Mouse (Mus musculus): ENCODE data around the gene Hs6st3. TPM values are rescaled to one million over a fixed set of nuclear protein-coding genes. Genes with fewer than 3 reads are reported as not detected.

The Hs6st3 gene
- total and polyA plus RNA-seq, 2 experiments from 2014 or later, result not detected

- H3K4me2 ChIP-seq (ENCODE audit: low read depth, low read length), result no peak overlapping the region
- H3K27me3 ChIP-seq (ENCODE audit: control insufficient read depth, insufficient read depth, low read length), result no peaks in the 10 kb centered on the region
- H3K36me3 ChIP-seq (replicated peaks; ENCODE audit: control insufficient read depth, insufficient read depth, low read length), result no peaks in the 10 kb centered on the region
- 60% methylated on average over 11 of the region's 11 CpGs for WGBS
- H3K9me3 ChIP-seq (replicated peaks; ENCODE audit: control insufficient read depth, low read length), result no peaks in the 10 kb centered on the region
- TF ChIP-seq CTCF (IDR thresholded peaks at IDR 0.05; ENCODE audit: low read depth), result no peak
- no peak for TF ChIP-seq EP300 (IDR thresholded peaks at IDR 0.05; ENCODE audit: low read depth)
- ATAC-seq (ENCODE audit: insufficient read depth, low read depth) (no peak), DNase-seq (ENCODE audit: low spot score) (no peak)
- no peak overlapping the region for H3K9ac ChIP-seq (replicated peaks; ENCODE audit: low read depth, low read length)
- H3K4me1 ChIP-seq (ENCODE audit: control insufficient read depth, insufficient read depth), result no peaks in the 10 kb centered on the region
- no peak overlapping the region for H3K27ac ChIP-seq (ENCODE audit: low read depth)
- H3K4me3 ChIP-seq (ENCODE audit: low read depth, low read length), result no peak overlapping the region
Observed at GRCm38 (mm10) chr14:119409334-119410050, 271.4 kb downstream of the Hs6st3 start.

- WGBS, result 78% methylated on average over 5 of the region's 5 CpGs
- H3K9me3 ChIP-seq (replicated peaks; ENCODE audit: control insufficient read depth, low read length), result no peaks in the 10 kb centered on the region
- no peaks in the 10 kb centered on the region for H3K4me1 ChIP-seq (ENCODE audit: control insufficient read depth, insufficient read depth)
- no peaks in the 10 kb centered on the region for H3K36me3 ChIP-seq (replicated peaks; ENCODE audit: control insufficient read depth, insufficient read depth, low read length)
- no peak overlapping the region for H3K4me3 ChIP-seq (ENCODE audit: low read depth, low read length)
- ATAC-seq (ENCODE audit: insufficient read depth, low read depth), result no peak
- TF ChIP-seq EP300 (IDR thresholded peaks at IDR 0.05; ENCODE audit: low read depth) (no peak), CTCF (IDR thresholded peaks at IDR 0.05; ENCODE audit: low read depth) (no peak)
- H3K27me3 ChIP-seq (ENCODE audit: control insufficient read depth, insufficient read depth, low read length), result no peaks in the 10 kb centered on the region
- H3K4me2 ChIP-seq (ENCODE audit: low read depth, low read length), result no peak overlapping the region
- no peak for DNase-seq (ENCODE audit: low spot score)
- H3K9ac ChIP-seq (replicated peaks; ENCODE audit: low read depth, low read length), result no peak overlapping the region
- H3K27ac ChIP-seq (ENCODE audit: low read depth), result no peak overlapping the region
Observed at GRCm38 (mm10) chr14:119422894-119423293, 284.8 kb downstream of the Hs6st3 start.

- Histone ChIP-seq H3K9ac (replicated peaks; ENCODE audit: low read depth, low read length) (no peak overlapping the region), H3K4me2 (ENCODE audit: low read depth, low read length) (no peak overlapping the region), H3K27me3 (ENCODE audit: control insufficient read depth, insufficient read depth, low read length) (no peaks in the 10 kb centered on the region), H3K27ac (ENCODE audit: low read depth) (no peak overlapping the region), H3K4me3 (ENCODE audit: low read depth, low read length) (no peak overlapping the region), H3K36me3 (replicated peaks; ENCODE audit: control insufficient read depth, insufficient read depth, low read length) (no peaks in the 10 kb centered on the region), H3K4me1 (ENCODE audit: control insufficient read depth, insufficient read depth) (no peaks in the 10 kb centered on the region), H3K9me3 (replicated peaks; ENCODE audit: control insufficient read depth, low read length) (no peaks in the 10 kb centered on the region)
- ATAC-seq (ENCODE audit: insufficient read depth, low read depth), result no peak
- TF ChIP-seq CTCF (IDR thresholded peaks at IDR 0.05; ENCODE audit: low read depth) (no peak), EP300 (IDR thresholded peaks at IDR 0.05; ENCODE audit: low read depth) (no peak)
- no peak for DNase-seq (ENCODE audit: low spot score)
- 22% methylated on average over 4 of the region's 4 CpGs for whole genome bisulfite sequencing
Observed at GRCm38 (mm10) chr14:119450471-119450870, 312.3 kb downstream of the Hs6st3 start.

- Histone ChIP-seq H3K9me3 (replicated peaks; ENCODE audit: control insufficient read depth, low read length) (no peaks in the 10 kb centered on the region), H3K4me3 (ENCODE audit: low read depth, low read length) (no peak overlapping the region), H3K27me3 (ENCODE audit: control insufficient read depth, insufficient read depth, low read length) (no peaks in the 10 kb centered on the region), H3K4me2 (ENCODE audit: low read depth, low read length) (no peak overlapping the region), H3K4me1 (ENCODE audit: control insufficient read depth, insufficient read depth) (no peaks in the 10 kb centered on the region), H3K36me3 (replicated peaks; ENCODE audit: control insufficient read depth, insufficient read depth, low read length) (no peaks in the 10 kb centered on the region), H3K27ac (ENCODE audit: low read depth) (no peak overlapping the region), H3K9ac (replicated peaks; ENCODE audit: low read depth, low read length) (no peak overlapping the region)
- no peak for ATAC-seq (ENCODE audit: insufficient read depth, low read depth)
- DNase-seq (ENCODE audit: low spot score), result no peak
- TF ChIP-seq EP300 (IDR thresholded peaks at IDR 0.05; ENCODE audit: low read depth) (no peak), CTCF (IDR thresholded peaks at IDR 0.05; ENCODE audit: low read depth) (no peak)
Observed at GRCm38 (mm10) chr14:119451594-119451993, 313.5 kb downstream of the Hs6st3 start.

- no peak overlapping the region for H3K4me2 ChIP-seq (ENCODE audit: low read depth, low read length)
Observed at GRCm38 (mm10) chr14:119452382-119452781, 314.2 kb downstream of the Hs6st3 start.

GRCm38 (mm10) chr14:119452797-119453196 lies 314.7 kb downstream of the Hs6st3 start:
- WGBS, result 75% methylated on average over 3 of the region's 3 CpGs
- DNase-seq (ENCODE audit: low spot score) (no peak), ATAC-seq (ENCODE audit: insufficient read depth, low read depth) (no peak)
- no peak overlapping the region for H3K9ac ChIP-seq (replicated peaks; ENCODE audit: low read depth, low read length)
- no peaks in the 10 kb centered on the region for H3K27me3 ChIP-seq (ENCODE audit: control insufficient read depth, insufficient read depth, low read length)
- no peaks in the 10 kb centered on the region for H3K9me3 ChIP-seq (replicated peaks; ENCODE audit: control insufficient read depth, low read length)
- H3K4me2 ChIP-seq (ENCODE audit: low read depth, low read length), result no peak overlapping the region
- H3K4me1 ChIP-seq (ENCODE audit: control insufficient read depth, insufficient read depth), result no peaks in the 10 kb centered on the region
- no peak overlapping the region for H3K27ac ChIP-seq (ENCODE audit: low read depth)
- TF ChIP-seq CTCF (IDR thresholded peaks at IDR 0.05; ENCODE audit: low read depth) (no peak), EP300 (IDR thresholded peaks at IDR 0.05; ENCODE audit: low read depth) (no peak)
- no peak overlapping the region for H3K4me3 ChIP-seq (ENCODE audit: low read depth, low read length)
- no peaks in the 10 kb centered on the region for H3K36me3 ChIP-seq (replicated peaks; ENCODE audit: control insufficient read depth, insufficient read depth, low read length)

More at GRCm38 (mm10) chr14:119452382-119452781, 314.2 kb downstream of the Hs6st3 start:
- no peaks in the 10 kb centered on the region for H3K9me3 ChIP-seq (replicated peaks; ENCODE audit: control insufficient read depth, low read length)
- no peak overlapping the region for H3K27ac ChIP-seq (ENCODE audit: low read depth)
- DNase-seq (ENCODE audit: low spot score), result no peak
- no peak overlapping the region for H3K4me3 ChIP-seq (ENCODE audit: low read depth, low read length)
- no peak overlapping the region for H3K9ac ChIP-seq (replicated peaks; ENCODE audit: low read depth, low read length)
- H3K4me1 ChIP-seq (ENCODE audit: control insufficient read depth, insufficient read depth), result no peaks in the 10 kb centered on the region
- TF ChIP-seq CTCF (IDR thresholded peaks at IDR 0.05; ENCODE audit: low read depth) (no peak), EP300 (IDR thresholded peaks at IDR 0.05; ENCODE audit: low read depth) (no peak)
- ATAC-seq (ENCODE audit: insufficient read depth, low read depth), result no peak
- H3K36me3 ChIP-seq (replicated peaks; ENCODE audit: control insufficient read depth, insufficient read depth, low read length), result no peaks in the 10 kb centered on the region
- no peaks in the 10 kb centered on the region for H3K27me3 ChIP-seq (ENCODE audit: control insufficient read depth, insufficient read depth, low read length)
